Mouse (Mus musculus): ENCODE measurements around the gene Gaa. TPM values are rescaled to one million over a fixed set of nuclear protein-coding genes. Genes with fewer than 3 reads are reported as not detected.

The Gaa gene
- polyA plus RNA-seq, 1 experiment from 2014 or later: 64.6 TPM

- 9% methylated on average over 7 of the region's 7 CpGs for WGBS
Measured at GRCm38 (mm10) chr11:119298917-119299316, 31.2 kb downstream of the Gaa start.

DNA sequence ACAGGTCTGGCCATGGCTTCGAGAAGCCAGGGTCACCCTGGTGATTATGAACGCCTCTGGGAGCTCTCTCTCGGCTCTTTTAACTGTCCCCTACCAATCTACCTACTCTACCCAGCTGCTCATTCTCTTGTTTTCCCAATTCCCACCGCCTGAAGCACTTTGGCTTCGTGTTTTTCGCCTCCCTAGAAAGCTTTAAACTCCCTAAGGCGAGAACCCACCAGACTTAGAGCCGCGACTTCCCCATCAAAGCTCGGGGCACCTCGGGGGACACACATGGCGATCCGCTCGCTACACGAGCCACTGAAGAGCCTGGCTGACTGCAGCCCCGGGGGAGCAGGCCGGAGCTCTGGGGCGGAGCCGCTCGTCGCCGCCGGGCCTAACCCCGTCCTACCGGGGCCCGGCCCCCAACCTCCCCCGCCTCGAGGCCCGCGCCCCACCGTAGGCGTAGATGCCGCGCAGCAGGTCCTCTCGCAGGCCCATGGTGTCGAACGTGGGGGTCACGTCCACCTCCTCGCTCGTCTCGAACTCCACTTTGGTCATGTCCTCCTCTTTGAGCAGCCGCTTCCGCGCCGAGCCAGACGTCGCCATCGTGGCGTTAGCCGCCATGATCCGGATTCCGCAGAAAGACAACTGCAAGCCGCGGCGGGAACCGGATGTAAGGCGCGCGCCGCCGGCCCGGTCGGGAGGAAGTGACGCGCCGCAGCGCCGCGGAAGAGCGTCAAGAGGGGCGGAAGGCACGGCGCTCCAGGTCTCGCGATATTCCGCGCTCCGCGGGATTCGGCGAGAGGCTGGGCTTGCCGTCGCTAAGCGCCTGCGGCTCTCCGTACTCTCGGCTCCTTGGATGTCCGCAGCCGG is 31.9 kb downstream of the Gaa start, which contains the start of gene Eif4a3:
Gene Eif4a3, minus strand, starts transcription at position 699 of the 855 bp plus-strand sequence.
- under 1% methylated on average over 89 of the region's 89 CpGs for WGBS
- no peak for TF ChIP-seq CTCF (IDR thresholded peaks at IDR 0.05; ENCODE audit: low read depth)
- peak within 1 kb of the TSS; percentile 95 for H3K4me3 ChIP-seq (replicated peaks; ENCODE audit: low read depth, low read length)
- no peaks in the 10 kb centered on the region for H3K27me3 ChIP-seq (ENCODE audit: insufficient read depth, low read length)
- peaks cover 28% of the 10 kb centered on the region; the same call in 1 of the 2 replicates for H3K36me3 ChIP-seq (ENCODE audit: insufficient read depth, low read length)
- peak within 1 kb of the TSS; percentile 98 for H3K9ac ChIP-seq (ENCODE audit: low read depth, low read length)
- H3K27ac ChIP-seq: peak within 1 kb of the TSS; percentile 89
- ATAC-seq (replicated peaks; ENCODE audit: low FRiP score, low read depth) (peak; percentile 93), DNase-seq (ENCODE audit: low spot score) (peak; percentile 98)
- H3K4me2 ChIP-seq (ENCODE audit: low read length): peak within 1 kb of the TSS; percentile 95
- H3K9me3 ChIP-seq (replicated peaks; ENCODE audit: low read length): no peaks in the 10 kb centered on the region
- peaks cover 9% of the 10 kb centered on the region; the same call in 1 of the 2 replicates for H3K4me1 ChIP-seq (replicated peaks; ENCODE audit: insufficient read depth, low read length)

More at GRCm38 (mm10) chr11:119298917-119299316, 31.2 kb downstream of the Gaa start:
- H3K27ac ChIP-seq: peak overlapping the region; percentile 89
- peak overlapping the region; percentile 95 for H3K4me2 ChIP-seq (ENCODE audit: low read length)
- peak overlapping the region; percentile 98 for H3K9ac ChIP-seq (ENCODE audit: low read depth, low read length)
- H3K27me3 ChIP-seq (ENCODE audit: insufficient read depth, low read length): no peaks in the 10 kb centered on the region
- peak overlapping the region; percentile 95 for H3K4me3 ChIP-seq (replicated peaks; ENCODE audit: low read depth, low read length)
- peaks cover 34% of the 10 kb centered on the region for H3K36me3 ChIP-seq (ENCODE audit: insufficient read depth, low read length)
- no peak for TF ChIP-seq CTCF (IDR thresholded peaks at IDR 0.05; ENCODE audit: low read depth)
- no peaks in the 10 kb centered on the region for H3K9me3 ChIP-seq (replicated peaks; ENCODE audit: low read length)
- ATAC-seq (replicated peaks; ENCODE audit: low FRiP score, low read depth): no peak
- peak; percentile 13 for DNase-seq (ENCODE audit: low spot score)
- H3K4me1 ChIP-seq (replicated peaks; ENCODE audit: insufficient read depth, low read length): peaks cover 9% of the 10 kb centered on the region; the same call in 1 of the 2 replicates

DNA sequence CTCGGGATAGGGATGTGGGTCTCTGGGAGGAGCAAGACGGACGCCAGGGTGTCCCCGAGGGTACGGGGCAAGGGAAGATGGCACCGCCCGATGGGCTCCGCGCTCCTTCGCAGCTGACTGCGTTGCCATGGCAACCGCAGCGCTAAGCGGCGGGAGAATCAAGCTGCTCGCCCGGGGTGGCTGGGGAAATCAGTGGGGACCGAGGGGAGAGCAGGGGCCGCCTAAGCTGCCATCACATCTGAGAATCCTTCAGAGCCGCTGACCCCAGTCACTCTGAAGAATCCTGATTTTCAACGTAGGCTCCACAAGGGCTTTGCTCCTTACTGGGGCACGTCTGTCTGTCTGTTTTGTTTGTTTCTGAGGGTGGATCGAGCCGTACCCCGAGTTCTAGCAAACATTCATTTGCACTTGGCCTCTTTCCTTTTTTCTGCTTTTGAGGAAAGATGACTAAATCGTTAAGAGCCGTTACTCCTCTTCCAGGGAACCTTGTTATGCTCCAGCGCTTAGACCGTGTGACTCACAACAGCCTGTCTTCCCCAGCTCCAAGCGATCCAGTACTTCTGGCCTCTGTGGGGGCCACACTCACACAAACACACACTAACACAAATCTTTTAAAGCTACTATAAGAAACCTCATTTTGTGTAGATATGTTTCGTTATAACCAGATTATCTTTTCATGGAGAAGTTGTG is 32.7 kb downstream of the Gaa start:
- H3K36me3 ChIP-seq (ENCODE audit: insufficient read depth, low read length): peaks cover 20% of the 10 kb centered on the region; the same call in 1 of the 2 replicates
- no peaks in the 10 kb centered on the region for H3K9me3 ChIP-seq (replicated peaks; ENCODE audit: low read length)
- H3K4me2 ChIP-seq (ENCODE audit: low read length): peak overlapping the region; percentile 95
- peak overlapping the region; percentile 98 for H3K9ac ChIP-seq (ENCODE audit: low read depth, low read length)
- DNase-seq (ENCODE audit: low spot score) (peak; percentile 35), ATAC-seq (replicated peaks; ENCODE audit: low FRiP score, low read depth) (0 out of 2 replicates have a peak, but pooled peaks have one; percentile 27)
- peak overlapping the region; percentile 95 for H3K4me3 ChIP-seq (replicated peaks; ENCODE audit: low read depth, low read length)
- TF ChIP-seq CTCF (IDR thresholded peaks at IDR 0.05; ENCODE audit: low read depth): peak; percentile 22; the same call in 1 of the 2 replicates
- H3K4me1 ChIP-seq (replicated peaks; ENCODE audit: insufficient read depth, low read length): peaks cover 9% of the 10 kb centered on the region; the same call in 1 of the 2 replicates
- under 1% methylated on average over 31 of the region's 31 CpGs for WGBS
- H3K27ac ChIP-seq: peak overlapping the region; percentile 89
- no peaks in the 10 kb centered on the region for H3K27me3 ChIP-seq (ENCODE audit: insufficient read depth, low read length)

DNA sequence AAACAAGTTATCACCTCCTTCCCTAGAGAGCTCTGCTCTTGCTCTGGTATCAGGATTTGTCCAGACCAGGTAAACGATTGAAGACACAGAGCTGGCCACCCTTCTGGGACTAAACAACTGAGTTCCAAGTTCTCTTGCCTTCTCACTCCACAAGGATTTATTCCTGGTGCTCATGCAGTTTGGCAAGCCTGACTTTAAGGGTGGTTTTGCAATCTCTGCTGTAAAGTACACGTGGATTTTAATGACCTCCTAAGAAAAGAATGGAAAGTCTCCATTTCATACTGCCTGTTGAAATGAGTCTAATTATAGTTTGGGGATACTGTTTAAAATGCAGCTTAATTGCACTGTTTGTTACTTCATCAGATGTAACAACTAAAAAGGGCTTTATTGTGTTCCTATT is 33.3 kb downstream of the Gaa start:
- ATAC-seq (replicated peaks; ENCODE audit: low FRiP score, low read depth) (no peak), DNase-seq (ENCODE audit: low spot score) (no peak)
- Histone ChIP-seq H3K27ac (no peak overlapping the region), H3K4me3 (replicated peaks; ENCODE audit: low read depth, low read length) (no peak overlapping the region), H3K4me2 (ENCODE audit: low read length) (0 out of 2 replicates have a peak overlapping the region, but pooled peaks have one; percentile 95), H3K4me1 (replicated peaks; ENCODE audit: insufficient read depth, low read length) (peaks cover 9% of the 10 kb centered on the region; the same call in 1 of the 2 replicates), H3K27me3 (ENCODE audit: insufficient read depth, low read length) (no peaks in the 10 kb centered on the region), H3K9me3 (replicated peaks; ENCODE audit: low read length) (no peaks in the 10 kb centered on the region), H3K9ac (ENCODE audit: low read depth, low read length) (no peak overlapping the region), H3K36me3 (ENCODE audit: insufficient read depth, low read length) (peaks cover 14% of the 10 kb centered on the region; the same call in 1 of the 2 replicates)
- TF ChIP-seq CTCF (IDR thresholded peaks at IDR 0.05; ENCODE audit: low read depth): no peak
- WGBS: 23% methylated on average over 2 of the region's 2 CpGs

- 30% methylated on average over 16 of the region's 16 CpGs for WGBS
- ATAC-seq (replicated peaks; ENCODE audit: low FRiP score, low read depth) (0 out of 2 replicates have a peak, but pooled peaks have one; percentile 8), DNase-seq (ENCODE audit: low spot score) (peak; percentile 83)
- Histone ChIP-seq H3K36me3 (ENCODE audit: insufficient read depth, low read length) (no peaks in the 10 kb centered on the region), H3K4me3 (replicated peaks; ENCODE audit: low read depth, low read length) (no peak overlapping the region), H3K27ac (no peak overlapping the region), H3K27me3 (ENCODE audit: insufficient read depth, low read length) (no peaks in the 10 kb centered on the region), H3K4me1 (replicated peaks; ENCODE audit: insufficient read depth, low read length) (no peaks in the 10 kb centered on the region), H3K9ac (ENCODE audit: low read depth, low read length) (no peak overlapping the region), H3K9me3 (replicated peaks; ENCODE audit: low read length) (no peaks in the 10 kb centered on the region), H3K4me2 (ENCODE audit: low read length) (peak overlapping the region; percentile 11; the same call in 1 of the 2 replicates)
- TF ChIP-seq CTCF (IDR thresholded peaks at IDR 0.05; ENCODE audit: low read depth): peak; percentile 91
Measured at GRCm38 (mm10) chr11:119304904-119305712, 37.4 kb downstream of the Gaa start.

Measured in kidney, postnatal 0 days (tissue).